Mouse (Mus musculus) erythroblast, embryonic 14.5 days (primary cell): ENCODE data around the gene Trpm4. TPM values are rescaled to one million over a fixed set of nuclear protein-coding genes. Genes with fewer than 3 reads are reported as not detected.

Experiments
- H3K27me3 ChIP-seq: 2 replicates; pipeline ENCODE4 v1.6.1; 2012; ENCODE audit warnings: inconsistent platforms; ENCODE audit not compliant: control insufficient read depth
- H3K36me3 ChIP-seq: 2 replicates; pipeline ENCODE4 v1.6.1; 2012; ENCODE audit warnings: mild to moderate bottlenecking, inconsistent platforms; ENCODE audit not compliant: control insufficient read depth
- H3K4me1 ChIP-seq: 2 replicates; pipeline ENCODE4 v1.6.1; 2012; ENCODE audit warnings: inconsistent platforms; ENCODE audit not compliant: control insufficient read depth
- H3K4me3 ChIP-seq: replicated peaks from 2 replicates; pipeline ENCODE3; 2012; ENCODE audit warnings: moderate library complexity, mild to moderate bottlenecking, inconsistent platforms
- H3K9me3 ChIP-seq: 2 replicates; pipeline ENCODE4 v1.6.1; 2012; ENCODE audit warnings: low read length, inconsistent platforms, mixed read lengths; ENCODE audit not compliant: control insufficient read depth
- GATA1 ChIP-seq: IDR thresholded peaks from 2 replicates; pipeline ENCODE4 v1.6.1; 2012; ENCODE audit warnings: low read length, inconsistent platforms, mixed read lengths
- TAL1 ChIP-seq: IDR thresholded peaks from 3 replicates; pipeline ENCODE4 v1.6.1; 2012; ENCODE audit warnings: low read length, inconsistent platforms, mixed read lengths
- polyA plus RNA-seq: library from polyadenylated mRNA; stranded (reverse); fragments of >175 nt; gene quantifications from 2 replicates; pipeline ENCODE4 v1.2.3, GENCODE M21; 2012

Trpm4 gene
- polyA plus RNA-seq, 1 experiment, result 0.02 TPM

- no peak overlapping the region for H3K4me3 ChIP-seq
- peaks cover 4% of the 10 kb centered on the region for H3K9me3 ChIP-seq
- no peak for TF ChIP-seq TAL1
- no peak for TF ChIP-seq GATA1
- no peaks in the 10 kb centered on the region for H3K36me3 ChIP-seq
- H3K27me3 ChIP-seq, result peaks cover 46% of the 10 kb centered on the region
- peaks cover 12% of the 10 kb centered on the region for H3K4me1 ChIP-seq
Measured at GRCm38 (mm10) chr7:45356087-45356486, 22.5 kb upstream of the Trpm4 start.

- H3K27me3 ChIP-seq, result peaks cover 45% of the 10 kb centered on the region
- TF ChIP-seq TAL1 (no peak), GATA1 (no peak)
- H3K4me1 ChIP-seq, result peaks cover 7% of the 10 kb centered on the region
- H3K9me3 ChIP-seq, result no peaks in the 10 kb centered on the region
- H3K36me3 ChIP-seq, result no peaks in the 10 kb centered on the region
- no peak overlapping the region for H3K4me3 ChIP-seq
Measured at GRCm38 (mm10) chr7:45355318-45356020, 21.9 kb upstream of the Trpm4 start.

GRCm38 (mm10) chr7:45353041-45353440 is 19.5 kb upstream of the Trpm4 start:
- TF ChIP-seq TAL1 (no peak), GATA1 (no peak)
- no peaks in the 10 kb centered on the region for H3K36me3 ChIP-seq
- no peak overlapping the region for H3K4me3 ChIP-seq
- H3K9me3 ChIP-seq, result no peaks in the 10 kb centered on the region
- peaks cover 39% of the 10 kb centered on the region for H3K27me3 ChIP-seq
- H3K4me1 ChIP-seq, result peaks cover 7% of the 10 kb centered on the region

GRCm38 (mm10) chr7:45346905-45347304 is 13.3 kb upstream of the Trpm4 start:
- Histone ChIP-seq H3K4me3 (no peak overlapping the region), H3K4me1 (peaks cover 10% of the 10 kb centered on the region), H3K36me3 (no peaks in the 10 kb centered on the region), H3K9me3 (no peaks in the 10 kb centered on the region), H3K27me3 (peaks cover 36% of the 10 kb centered on the region)
- no peak for TF ChIP-seq GATA1

- H3K27me3 ChIP-seq, result peaks cover 44% of the 10 kb centered on the region
- TF ChIP-seq TAL1 (no peak), GATA1 (no peak)
- H3K4me3 ChIP-seq, result no peak overlapping the region
- no peaks in the 10 kb centered on the region for H3K9me3 ChIP-seq
- peaks cover 44% of the 10 kb centered on the region for H3K4me1 ChIP-seq
- H3K36me3 ChIP-seq, result no peaks in the 10 kb centered on the region
Measured at GRCm38 (mm10) chr7:45343543-45343942, 10.0 kb upstream of the Trpm4 start.

- Histone ChIP-seq H3K27me3 (peaks cover 52% of the 10 kb centered on the region), H3K9me3 (no peaks in the 10 kb centered on the region), H3K4me3 (no peak overlapping the region), H3K36me3 (no peaks in the 10 kb centered on the region), H3K4me1 (peaks cover 53% of the 10 kb centered on the region)
- no peak for TF ChIP-seq GATA1
- no peak for TF ChIP-seq TAL1
Measured at GRCm38 (mm10) chr7:45342081-45342480, 8.5 kb upstream of the Trpm4 start.

- no peaks in the 10 kb centered on the region for H3K36me3 ChIP-seq
- peak overlapping the region; percentile 65 for H3K4me3 ChIP-seq
- H3K9me3 ChIP-seq, result no peaks in the 10 kb centered on the region
- H3K4me1 ChIP-seq, result peaks cover 53% of the 10 kb centered on the region
- no peak for TF ChIP-seq GATA1
- no peak for TF ChIP-seq TAL1
- H3K27me3 ChIP-seq, result peaks cover 54% of the 10 kb centered on the region
Measured at GRCm38 (mm10) chr7:45341303-45341702, 7.7 kb upstream of the Trpm4 start.

GRCm38 (mm10) chr7:45340669-45341068 is 7.1 kb upstream of the Trpm4 start:
- H3K36me3 ChIP-seq, result no peaks in the 10 kb centered on the region
- peaks cover 57% of the 10 kb centered on the region for H3K27me3 ChIP-seq
- H3K4me3 ChIP-seq, result peak overlapping the region; percentile 65
- no peaks in the 10 kb centered on the region for H3K9me3 ChIP-seq
- peaks cover 53% of the 10 kb centered on the region for H3K4me1 ChIP-seq
- TF ChIP-seq TAL1 (no peak), GATA1 (no peak)

- peak overlapping the region; percentile 65 for H3K4me3 ChIP-seq
- TF ChIP-seq TAL1 (no peak), GATA1 (no peak)
- H3K4me1 ChIP-seq, result peaks cover 53% of the 10 kb centered on the region
- H3K9me3 ChIP-seq, result no peaks in the 10 kb centered on the region
- peaks cover 63% of the 10 kb centered on the region for H3K27me3 ChIP-seq
- H3K36me3 ChIP-seq, result no peaks in the 10 kb centered on the region
Measured at GRCm38 (mm10) chr7:45340066-45340442, 6.5 kb upstream of the Trpm4 start.
